Mouse (Mus musculus): ENCODE results near the gene Dync1i1.

DNA sequence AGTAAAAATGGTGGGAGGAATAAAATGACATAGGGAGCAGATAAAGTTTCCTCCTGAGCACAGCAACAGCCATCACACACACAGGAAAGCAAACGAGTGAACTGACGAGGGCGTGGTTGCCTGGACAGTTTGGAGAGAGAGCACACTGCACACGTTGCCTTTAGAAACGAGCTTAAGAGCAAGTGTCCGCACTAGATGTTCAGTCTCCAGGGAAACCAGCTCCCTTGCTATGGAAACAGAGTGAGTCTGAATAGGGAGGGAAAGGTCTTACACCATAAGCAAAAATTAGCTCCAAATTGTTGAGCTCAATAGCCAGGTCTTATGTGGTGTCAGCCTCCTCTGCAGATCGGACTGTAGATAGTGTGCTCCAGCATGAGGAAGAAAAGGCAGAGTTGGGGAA, 65.2 kb downstream of the Dync1i1 start:
- TF ChIP-seq CTCF (IDR thresholded peaks at IDR 0.05; ENCODE audit: borderline replicate concordance, insufficient read depth, low read length) (no peak), POLR2A (IDR thresholded peaks at IDR 0.05; ENCODE audit: low read depth, low read length) (no peak)
